Mouse (Mus musculus) layer of hippocampus, adult 2 months (tissue): ENCODE results near the gene Zfp108. TPM values are rescaled to one million over a fixed set of nuclear protein-coding genes. Genes with fewer than 3 reads are reported as not detected.

Experiments
- DNase-seq, 2 experiments: peaks; one replicate each; pipeline ENCODE4 v3.0.0; 2022; ENCODE audit warnings: low spot score in 2 of 2
- H3K27ac ChIP-seq: fragments of 200-600 bp; 2 replicates; pipeline ENCODE4 v1.8.1; 2022
- H3K4me3 ChIP-seq: fragments of 200-600 bp; 2 replicates; pipeline ENCODE4 v1.8.1; 2022; ENCODE audit warnings: mild to moderate bottlenecking
- CTCF ChIP-seq: fragments of 200-600 bp; conservative IDR thresholded peaks from 2 replicates; pipeline ENCODE4 v1.8.1; 2022; ENCODE audit warnings: antibody characterized with exemption, mild to moderate bottlenecking, moderate library complexity
- total RNA-seq, 2 experiments: library from RNA; stranded (reverse); gene quantifications; 2 replicates each; pipeline ENCODE4 v1.2.3; 2021

Gene Zfp108
- total RNA-seq, 2 experiments from 2014 or later, result 8.0 to 8.6 TPM

DNA sequence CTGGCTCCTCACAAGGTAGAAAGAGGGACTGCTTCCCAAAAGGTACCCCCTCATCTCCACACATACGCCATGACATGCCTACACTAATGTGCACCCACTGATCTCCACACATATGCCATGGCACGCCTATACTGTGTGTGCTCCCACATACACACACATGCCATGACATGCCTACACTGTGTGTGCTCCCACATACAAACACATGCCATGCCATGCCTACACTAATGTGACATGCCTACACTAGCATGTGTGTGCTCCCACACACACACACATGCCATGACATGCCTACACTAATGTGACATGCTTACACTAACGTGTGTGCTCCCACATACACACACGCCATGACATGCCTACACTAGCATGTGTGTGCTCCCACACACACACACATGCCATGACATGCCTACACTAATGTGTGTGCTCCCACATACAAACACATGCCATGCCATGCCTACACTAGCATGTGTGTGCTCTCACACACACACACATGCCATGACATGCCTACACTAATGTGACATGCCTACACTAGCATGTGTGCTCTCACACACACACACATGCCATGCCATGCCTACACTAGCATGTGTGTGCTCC, 35.6 kb downstream of the Zfp108 start:
- no peak for TF ChIP-seq CTCF
- Histone ChIP-seq H3K27ac (no peak overlapping the region), H3K4me3 (no peak overlapping the region)
- no peak for DNase-seq

DNA sequence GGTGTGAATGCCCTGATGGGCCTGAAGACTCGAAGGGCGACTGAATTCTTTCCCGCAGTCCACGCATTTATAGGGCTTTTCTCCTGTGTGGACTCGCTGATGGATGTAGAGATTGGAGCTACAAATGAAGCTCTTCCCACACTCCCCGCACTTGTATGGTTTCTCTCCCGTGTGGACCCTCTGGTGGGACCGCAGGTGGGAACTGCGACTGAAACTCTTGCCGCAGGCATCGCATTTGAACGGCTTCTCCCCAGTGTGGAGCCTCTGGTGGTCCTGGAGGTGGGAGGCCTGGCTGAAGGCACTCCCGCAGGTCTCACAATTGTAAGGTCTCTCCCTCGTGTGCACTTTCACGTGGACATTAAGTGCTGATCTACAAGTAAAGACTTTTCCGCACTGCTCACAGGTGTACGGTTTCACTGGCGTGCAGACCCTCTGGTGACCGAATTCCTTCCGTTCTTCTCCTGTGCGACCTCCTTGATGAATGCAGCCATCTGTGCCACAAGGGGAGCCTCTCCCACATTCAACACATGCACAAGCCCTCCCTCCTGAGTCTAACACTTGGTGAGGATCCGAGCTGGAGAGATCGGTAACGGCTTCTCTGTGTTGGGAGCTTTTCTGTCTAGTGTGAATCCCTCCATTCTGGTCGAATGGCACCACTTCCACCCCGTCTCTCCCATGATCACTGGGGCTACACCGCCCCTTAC, 36.9 kb downstream of the Zfp108 start:
- Histone ChIP-seq H3K4me3 (no peak overlapping the region), H3K27ac (no peak overlapping the region)
- no peak for TF ChIP-seq CTCF
- DNase-seq, result no peak

DNA sequence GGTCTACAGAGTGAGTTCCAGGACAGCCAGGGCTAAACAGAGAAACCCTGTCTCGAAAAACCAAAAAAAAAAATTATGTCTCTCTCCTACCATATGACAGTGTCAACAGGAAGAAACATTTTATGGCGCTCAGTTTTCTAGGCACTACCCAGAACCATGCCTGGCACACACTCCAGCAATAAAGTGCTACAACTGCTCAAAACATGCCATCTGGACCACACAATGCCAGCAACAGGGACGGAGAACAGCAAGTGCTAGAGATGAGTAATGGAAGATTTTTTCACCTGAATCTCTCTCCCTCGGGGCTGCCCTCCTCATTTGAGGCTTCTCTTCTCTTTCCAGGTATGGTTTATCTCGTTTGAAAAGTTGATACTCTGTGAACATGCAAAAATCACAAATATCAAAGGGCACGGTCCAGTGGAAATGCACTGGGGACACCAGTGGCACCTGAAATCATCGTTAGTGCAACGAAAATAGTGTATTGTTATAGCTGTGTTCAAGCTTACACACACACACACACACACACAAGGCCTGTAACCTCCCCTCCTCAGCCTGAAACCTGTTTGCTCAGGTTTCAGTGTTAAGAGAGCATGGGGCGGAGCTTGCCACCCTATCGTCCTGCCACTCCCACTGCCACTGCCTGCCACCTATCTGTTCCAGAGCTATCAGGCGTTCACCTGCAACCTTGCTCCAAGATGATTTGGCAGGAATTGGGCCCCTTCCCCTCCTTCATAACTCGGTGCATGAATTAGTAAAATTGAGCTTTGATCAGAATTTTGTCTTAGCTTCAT, 38.7 kb downstream of the Zfp108 start:
- DNase-seq, result peak; percentile 32 to 54
- no peak overlapping the region; the same call in 1 of the 2 replicates for H3K27ac ChIP-seq
- H3K4me3 ChIP-seq, result no peak overlapping the region
- no peak for TF ChIP-seq CTCF

- Histone ChIP-seq H3K27ac (no peak overlapping the region), H3K4me3 (no peak overlapping the region)
- DNase-seq, result no peak
- TF ChIP-seq CTCF, result no peak
Measured at GRCm38 (mm10) chr7:24294763-24295162, 40.2 kb downstream of the Zfp108 start.

- TF ChIP-seq CTCF, result no peak
- DNase-seq, result no peak
- Histone ChIP-seq H3K27ac (no peak overlapping the region), H3K4me3 (no peak overlapping the region)
Measured at GRCm38 (mm10) chr7:24295376-24295775, 40.8 kb downstream of the Zfp108 start.

- Histone ChIP-seq H3K27ac (no peak overlapping the region), H3K4me3 (no peak overlapping the region)
- no peak for TF ChIP-seq CTCF
- DNase-seq, result no peak
Measured at GRCm38 (mm10) chr7:24296386-24296785, 41.8 kb downstream of the Zfp108 start.

- no peak for DNase-seq
- H3K27ac ChIP-seq, result no peak overlapping the region
- no peak for TF ChIP-seq CTCF
- no peak overlapping the region for H3K4me3 ChIP-seq
Measured at GRCm38 (mm10) chr7:24297361-24298095, 42.9 kb downstream of the Zfp108 start.

- TF ChIP-seq CTCF, result no peak
Measured at GRCm38 (mm10) chr7:24298635-24298972, 44.0 kb downstream of the Zfp108 start.

DNA sequence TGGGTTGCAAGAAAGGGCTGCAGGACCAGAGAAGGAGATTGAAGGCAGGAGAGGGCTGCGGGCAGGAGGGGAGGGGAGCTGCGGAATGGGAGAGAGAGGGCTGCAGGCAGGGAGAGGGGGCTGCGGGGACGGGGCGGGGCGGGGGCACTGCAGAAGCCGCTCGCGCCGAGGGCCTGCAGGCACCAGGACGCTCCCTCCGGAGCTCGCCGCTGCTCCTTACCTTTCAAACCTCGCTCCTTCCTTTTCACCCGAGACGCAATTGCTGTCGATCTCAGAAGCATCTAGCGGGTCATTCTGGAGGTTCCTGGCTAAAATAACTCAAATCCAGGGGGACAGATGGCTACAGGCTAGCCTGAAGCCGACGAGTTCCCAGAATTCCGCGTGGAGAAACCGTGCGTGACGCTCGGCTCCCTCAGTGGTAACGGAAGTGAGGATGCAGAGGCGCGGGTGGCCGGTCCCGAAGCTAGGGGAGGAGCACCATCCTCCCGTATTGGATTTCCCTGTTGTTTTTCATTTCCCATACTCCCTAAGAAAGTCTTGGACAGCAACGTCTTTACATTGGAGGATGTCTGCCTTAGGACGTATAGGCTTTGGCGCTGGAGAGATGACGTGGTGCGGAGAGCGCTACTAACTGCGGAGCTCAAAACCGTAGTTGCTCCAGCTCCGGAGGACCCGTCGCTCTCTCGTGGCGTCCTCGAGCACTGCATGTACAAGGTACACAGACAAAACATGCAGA, 44.5 kb downstream of the Zfp108 start:
- peak; percentile 85 to 90 for DNase-seq
- peak; percentile 75 for TF ChIP-seq CTCF
- peak overlapping the region; percentile 95 for H3K27ac ChIP-seq

More at GRCm38 (mm10) chr7:24298635-24298972, 44.0 kb downstream of the Zfp108 start:
- Histone ChIP-seq H3K27ac (peak overlapping the region; percentile 95), H3K4me3 (peak overlapping the region; percentile 86)
- DNase-seq, result no peak

GRCm38 (mm10) chr7:24299823-24300481, 45.4 kb downstream of the Zfp108 start:
- no peak for DNase-seq
- H3K4me3 ChIP-seq, result peak overlapping the region; percentile 86
- no peak for TF ChIP-seq CTCF
- peak overlapping the region; percentile 95 for H3K27ac ChIP-seq

More for the DNA sequence above, 44.5 kb downstream of the Zfp108 start:
- peak overlapping the region; percentile 86 for H3K4me3 ChIP-seq

GRCm38 (mm10) chr7:24300771-24301282, 46.2 kb downstream of the Zfp108 start, which contains the start of gene Zfp61:
Zfp61 (minus strand) TSS chr7:24301232.
- no peak for TF ChIP-seq CTCF
- no peak for DNase-seq
- peak within 1 kb of the TSS; percentile 86 for H3K4me3 ChIP-seq
- H3K27ac ChIP-seq, result peak within 1 kb of the TSS; percentile 95; the same call in 1 of the 2 replicates

Other genes starting within 250 kb of the Zfp108 start
- not detected for gene Vmn1r183, start 201.5 kb upstream of the Zfp108 start, total RNA-seq
- gene Zfp180, start 172.9 kb upstream of the Zfp108 start, total RNA-seq, result 10 to 100 TPM; 44.0 to 45.5 TPM
- gene Zfp112, start 142.5 kb upstream of the Zfp108 start, total RNA-seq, result 10 to 100 TPM; 10.4 to 13.9 TPM
- gene Zfp235, start 120.6 kb upstream of the Zfp108 start, total RNA-seq, result 10 to 100 TPM; 21.1 to 21.8 TPM
- gene Zfp114, start 79.7 kb upstream of the Zfp108 start, total RNA-seq, result 1 to 10 TPM; 3.4 to 4.3 TPM
- gene Zfp111, start 43.4 kb upstream of the Zfp108 start, total RNA-seq, result 10 to 100 TPM; 11.0 TPM
- 1 to 10 TPM; 8.6 TPM for gene Zfp109, start 17.2 kb upstream of the Zfp108 start, total RNA-seq
- 10 to 100 TPM; 14.8 to 15.2 TPM for gene Zfp93, start 15.6 kb downstream of the Zfp108 start, total RNA-seq
- 10 to 100 TPM; 21.6 to 24.2 TPM for gene Zfp61, start 46.4 kb downstream of the Zfp108 start, total RNA-seq
- 10 to 100 TPM; 16.6 to 17.5 TPM for gene Zfp94, start 61.9 kb downstream of the Zfp108 start, total RNA-seq
- gene Tescl, start 79.1 kb downstream of the Zfp108 start, total RNA-seq, result not detected
- gene Lypd5, start 94.4 kb downstream of the Zfp108 start, total RNA-seq, result not detected
- under 1 TPM; 0.64 to 0.67 TPM for gene Kcnn4, start 115.5 kb downstream of the Zfp108 start, total RNA-seq
- gene Smg9, start 144.8 kb downstream of the Zfp108 start, total RNA-seq, result 10 to 100 TPM; 34.6 to 43.6 TPM
- not detected for gene Irgc1, start 197.5 kb downstream of the Zfp108 start, total RNA-seq
- under 1 TPM; 0.23 to 0.32 TPM for gene Plaur, start 207.7 kb downstream of the Zfp108 start, total RNA-seq
- gene Cadm4, start 227.2 kb downstream of the Zfp108 start, total RNA-seq, result 100 to 1,000 TPM; 128 to 132 TPM